Mouse (Mus musculus) embryo, embryonic 9.5 days (tissue): Measurements from ENCODE around the gene Castor2.

ENCODE experiments used
- DNase-seq: peaks from one replicate; pipeline ENCODE4 v3.0.0-alpha.2; 2017; ENCODE audit errors: extremely low spot score

Castor2 gene

DNA sequence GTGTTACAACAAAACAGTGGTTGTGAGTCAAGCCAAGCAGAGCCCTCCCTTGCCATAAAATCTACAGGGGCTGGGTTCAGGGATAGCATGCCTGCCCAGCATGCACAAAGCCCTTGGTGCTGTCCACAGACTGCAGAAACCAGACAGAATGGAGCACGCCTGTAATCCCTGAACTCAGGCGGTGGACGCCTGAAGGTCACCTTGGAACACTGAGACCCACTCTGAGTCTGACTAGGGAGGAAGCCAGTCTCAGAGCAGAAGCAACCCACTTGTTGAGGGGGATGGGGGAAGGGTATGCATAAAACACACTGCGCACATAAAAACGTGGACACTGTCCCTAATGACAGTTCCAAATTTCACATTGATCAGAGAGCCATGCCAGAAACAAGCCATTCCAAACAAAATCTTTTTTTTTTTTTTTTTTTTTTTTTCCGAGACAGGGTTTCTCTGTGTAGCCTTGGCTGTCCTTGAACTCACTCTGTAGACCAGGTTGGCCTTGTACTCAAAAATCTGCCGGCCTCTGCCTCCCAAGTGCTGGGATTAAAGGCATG, 56.5 kb downstream of the Castor2 start:
- DNase-seq = no peak

DNA sequence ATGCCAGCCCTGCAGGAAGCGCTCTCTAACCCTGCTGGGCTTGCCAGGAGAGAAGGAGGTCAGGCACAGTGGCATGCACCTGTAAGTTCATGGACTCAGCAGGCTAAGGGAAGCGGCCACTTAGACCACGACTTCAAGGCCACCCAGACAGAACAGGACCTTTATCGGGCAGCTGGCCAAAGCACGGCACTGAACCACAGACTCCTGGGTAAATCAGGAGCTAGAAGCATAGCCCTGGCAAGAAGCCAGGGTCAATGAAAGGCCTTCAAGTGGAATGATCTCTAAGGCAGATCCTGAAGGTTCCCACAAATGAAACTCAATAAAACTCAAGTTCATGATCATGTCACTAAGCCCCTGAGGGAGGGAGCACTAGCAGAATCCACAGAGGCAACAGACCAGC, 65.2 kb downstream of the Castor2 start:
- no peak for DNase-seq

DNA sequence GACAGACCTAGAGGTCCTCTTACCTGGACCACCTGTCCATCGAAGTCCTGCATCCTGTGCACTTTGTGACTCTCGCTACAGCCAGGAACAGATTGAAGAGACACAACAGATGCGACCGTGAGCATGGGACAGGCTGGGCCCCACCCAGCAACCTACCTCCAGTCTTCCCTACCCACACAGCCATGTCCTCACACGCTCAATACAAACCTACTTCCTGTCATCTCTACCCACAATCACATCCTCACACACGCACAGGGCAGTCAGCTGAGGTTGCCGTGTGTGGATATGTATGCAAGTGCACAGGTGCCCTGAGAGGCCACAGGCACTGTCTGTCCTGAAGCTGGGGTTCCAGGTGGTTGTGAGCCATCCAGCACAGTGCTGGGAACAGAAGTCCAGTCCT, 67.1 kb downstream of the Castor2 start:
- DNase-seq = no peak

DNA sequence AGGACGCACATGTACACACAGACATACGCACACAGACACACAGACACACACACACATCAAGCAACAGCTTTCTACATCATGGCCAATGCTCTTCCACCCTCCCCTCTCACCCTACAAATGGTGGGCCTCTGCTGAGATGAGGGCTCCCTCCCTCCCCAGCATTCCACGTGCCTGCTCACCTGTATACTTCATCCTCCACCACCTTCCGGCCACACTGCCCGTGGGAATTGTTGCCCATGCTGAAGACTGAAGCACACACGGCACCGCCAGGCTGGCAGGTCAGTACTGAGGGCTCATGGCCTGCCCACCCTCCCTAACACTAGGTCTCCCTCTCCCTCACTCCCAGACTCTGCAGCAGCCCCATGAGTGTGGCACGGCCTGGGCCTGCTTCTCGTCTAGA, 68.5 kb downstream of the Castor2 start:
- DNase-seq = no peak

DNA sequence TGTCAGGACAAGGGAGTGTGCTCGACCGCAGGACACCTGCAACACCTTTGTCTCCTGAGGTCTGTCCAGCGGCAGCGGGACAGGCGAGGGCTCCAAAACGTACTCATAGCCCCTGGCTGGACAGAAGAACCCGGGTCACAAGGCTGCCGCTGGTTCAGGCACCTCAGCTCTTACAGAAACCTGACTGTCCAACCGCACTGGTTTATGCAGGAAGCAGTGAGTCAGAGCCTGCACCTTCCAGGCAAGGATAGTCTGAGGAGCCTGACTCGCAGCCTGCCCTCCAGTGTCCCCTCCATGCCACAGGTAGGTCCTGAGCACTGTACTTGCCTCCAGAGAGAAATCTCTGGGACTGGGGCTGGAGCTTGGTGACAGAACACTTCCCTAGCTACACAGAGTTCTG, 69.7 kb downstream of the Castor2 start:
- no peak for DNase-seq

DNA sequence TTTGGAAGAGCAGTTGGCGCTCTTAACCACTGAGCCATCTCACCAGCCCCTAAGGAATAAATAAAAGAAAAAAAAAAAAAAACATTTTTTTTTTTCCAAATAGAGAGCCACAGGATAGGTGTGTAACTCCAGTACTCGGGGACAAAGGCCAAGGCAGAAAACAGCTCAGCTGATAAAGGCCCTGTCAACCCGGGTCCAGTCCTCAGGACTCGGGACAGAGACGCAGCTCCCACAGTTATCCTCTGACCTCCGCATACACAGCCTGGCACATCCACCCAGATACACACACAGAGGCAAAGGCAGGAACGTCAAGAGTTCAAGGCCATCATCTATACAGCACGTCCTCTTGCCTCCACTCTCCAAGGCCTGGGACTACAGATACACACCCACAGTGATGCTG, 70.7 kb downstream of the Castor2 start:
- no peak for DNase-seq

DNA sequence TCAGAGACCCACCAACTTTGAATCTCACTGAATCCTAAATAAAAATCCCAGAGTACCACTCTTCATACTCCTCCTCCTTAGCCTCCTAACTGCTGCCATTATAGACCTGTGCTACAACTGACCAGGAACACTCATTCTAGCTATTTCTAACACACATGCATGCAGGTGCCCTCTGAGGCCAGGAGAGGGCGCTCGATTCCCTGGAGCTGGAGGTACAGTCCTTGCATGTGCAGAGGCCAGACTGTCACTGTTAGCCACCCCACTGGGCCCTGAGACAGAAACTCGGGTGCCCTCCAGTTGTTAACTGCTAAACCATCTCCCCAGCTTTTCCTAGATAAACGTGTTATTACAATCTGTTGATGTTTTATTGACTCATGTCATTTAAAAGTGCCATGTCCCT, 73.7 kb downstream of the Castor2 start:
- peak; percentile 44 for DNase-seq

DNA sequence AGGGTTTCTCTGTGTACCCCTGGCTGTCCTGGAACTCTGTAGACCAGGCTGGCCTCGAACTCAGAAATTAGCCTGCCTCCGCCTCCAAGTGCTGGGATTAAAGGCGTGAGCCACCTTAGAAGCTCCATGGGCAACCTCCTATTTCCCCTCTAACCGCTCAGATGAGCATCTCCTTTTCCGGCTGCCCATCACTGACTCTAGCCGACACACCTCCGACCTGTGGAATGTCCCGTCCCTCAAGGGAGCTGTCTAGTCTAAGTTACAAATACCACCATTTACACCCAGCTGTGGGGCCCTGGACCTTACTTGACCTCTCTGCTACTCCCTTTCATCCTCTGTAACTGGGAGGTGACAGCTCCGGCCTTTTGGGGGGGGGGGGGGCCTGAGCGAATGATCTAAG, 76.2 kb downstream of the Castor2 start:
- DNase-seq = peak; percentile 69

DNA sequence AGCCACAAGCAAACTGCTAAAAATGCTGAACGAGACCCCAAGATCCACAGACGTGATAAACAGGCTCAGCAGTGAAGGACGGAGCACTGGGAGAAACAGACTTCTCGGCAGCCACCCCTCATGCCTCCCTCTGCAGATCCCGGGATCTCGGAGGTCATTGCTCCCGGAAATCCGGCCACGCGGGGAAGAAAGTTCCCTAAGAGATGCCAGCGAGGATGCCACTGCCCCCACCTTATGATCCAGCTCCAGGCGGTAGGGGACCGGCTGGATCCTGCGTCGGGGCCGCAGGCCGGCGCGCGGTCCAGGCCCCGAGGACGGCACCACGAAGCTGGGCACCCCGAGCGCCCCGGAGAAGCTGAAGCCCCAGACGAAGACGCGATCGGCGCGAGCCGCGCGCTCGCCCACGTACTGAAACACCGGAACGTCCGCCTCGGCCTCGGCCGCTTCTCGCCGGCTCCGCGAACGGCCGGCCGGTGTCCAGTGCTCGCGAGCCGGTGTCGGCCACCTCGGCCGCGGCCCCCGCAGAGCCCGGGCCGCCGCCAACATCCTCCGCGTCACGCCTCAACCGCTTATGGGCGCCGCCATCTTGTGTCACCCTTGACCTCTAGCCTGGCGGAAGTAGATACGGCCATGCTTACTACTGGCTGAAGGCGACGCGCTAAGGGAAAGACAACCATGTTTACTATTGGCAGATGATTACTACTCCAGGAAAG, 76.8 kb downstream of the Castor2 start, which contains the start of gene Rcc1l:
TSS of gene Rcc1l (minus strand) at position 606 of the 713 bp plus-strand sequence.
- DNase-seq = peak; percentile 80

DNA sequence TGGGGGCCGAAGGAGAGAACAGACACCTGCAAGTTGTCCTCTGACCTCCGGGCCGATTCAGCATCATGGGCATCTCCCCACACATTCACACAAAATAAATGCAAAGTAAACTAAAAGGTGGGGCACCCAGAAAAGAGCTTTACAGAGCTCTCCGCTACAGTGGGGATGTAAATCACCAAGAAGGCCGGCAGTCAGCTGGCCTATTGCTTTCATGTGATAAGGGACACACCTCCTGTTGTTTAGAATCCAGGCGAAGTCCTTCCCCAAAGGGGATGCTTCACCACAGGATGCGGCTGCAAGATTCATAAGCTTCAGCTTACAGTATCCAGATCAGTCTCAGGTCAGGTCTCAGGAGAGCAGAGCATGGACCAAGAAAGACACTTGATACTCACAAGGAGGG, 79.0 kb downstream of the Castor2 start:
- DNase-seq = no peak

DNA sequence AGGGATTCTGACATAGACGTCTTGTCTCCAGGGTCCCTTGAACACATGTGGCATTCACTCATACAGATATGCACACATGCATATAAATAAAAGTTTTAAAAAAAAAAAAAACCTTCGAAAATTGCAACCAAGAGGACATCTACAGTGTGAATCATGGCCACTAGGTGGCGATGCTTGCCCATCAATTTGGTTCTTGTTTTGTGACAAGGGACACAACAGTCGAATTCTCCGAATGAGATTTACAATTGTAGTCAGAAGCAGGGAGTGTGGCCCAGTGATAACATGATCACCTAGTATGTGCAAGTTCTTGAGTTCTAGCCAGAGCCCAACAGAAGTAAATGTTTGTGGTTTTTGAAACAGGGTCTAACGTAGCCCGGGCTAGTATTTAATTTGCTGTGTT, 80.4 kb downstream of the Castor2 start:
- DNase-seq = peak; percentile 76

DNA sequence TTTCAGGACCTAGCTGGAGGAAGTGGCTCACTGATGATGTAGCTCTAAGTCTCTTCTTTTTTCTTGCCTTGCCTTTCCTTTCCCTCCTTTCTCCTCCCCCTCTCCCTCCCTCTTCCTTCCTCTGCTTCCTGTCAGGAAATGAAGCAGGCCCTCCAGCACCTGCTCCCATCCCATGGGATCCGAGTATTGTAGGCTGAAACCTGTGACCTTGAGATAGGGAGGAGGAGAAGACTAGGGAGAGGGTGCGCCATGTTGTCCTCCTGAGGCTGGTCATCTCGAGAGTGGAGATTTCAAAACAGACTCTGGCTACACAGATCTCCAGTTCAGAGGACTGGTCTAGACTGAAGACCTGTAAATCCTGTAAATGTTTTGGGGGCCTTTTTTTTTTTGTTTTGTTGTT, 82.7 kb downstream of the Castor2 start:
- no peak for DNase-seq

DNA sequence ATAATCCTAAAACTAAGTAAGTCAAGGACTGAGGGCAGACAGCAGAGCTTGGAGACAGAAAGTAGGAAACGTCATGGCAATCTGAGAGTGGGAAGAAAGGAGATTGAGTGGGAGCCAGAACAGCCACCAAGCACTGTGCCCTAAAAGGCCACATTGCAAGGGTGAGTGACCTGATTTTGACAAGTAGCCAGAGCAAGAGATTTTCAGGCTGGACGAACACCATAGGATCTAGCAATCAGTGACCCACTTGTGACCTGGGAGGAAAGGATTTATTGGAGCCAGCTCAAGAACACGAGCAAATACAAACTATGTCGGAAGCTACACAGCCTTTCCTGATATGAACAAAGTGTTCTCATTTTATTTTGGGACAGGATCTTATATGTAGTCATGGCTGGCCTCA, 83.2 kb downstream of the Castor2 start:
- DNase-seq = no peak

DNA sequence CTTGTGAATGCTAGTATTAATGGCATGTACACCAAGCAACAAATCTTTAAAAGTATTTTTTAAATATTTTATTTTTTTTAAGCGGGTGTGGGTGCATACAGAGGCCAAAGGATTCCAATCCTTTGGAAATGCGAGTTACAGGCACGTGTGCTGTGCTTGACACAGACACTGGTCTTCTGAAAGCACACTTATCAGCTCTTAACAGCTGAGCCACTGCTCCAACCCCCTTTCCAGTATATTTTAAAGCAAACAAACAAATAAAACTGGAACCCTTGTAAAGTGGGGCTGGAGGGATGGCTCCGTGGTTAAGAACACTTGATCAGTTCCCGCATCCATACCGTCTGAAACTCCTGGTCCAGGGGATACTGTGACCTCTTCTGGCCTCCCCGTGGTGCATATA, 83.7 kb downstream of the Castor2 start:
- no peak for DNase-seq

DNA sequence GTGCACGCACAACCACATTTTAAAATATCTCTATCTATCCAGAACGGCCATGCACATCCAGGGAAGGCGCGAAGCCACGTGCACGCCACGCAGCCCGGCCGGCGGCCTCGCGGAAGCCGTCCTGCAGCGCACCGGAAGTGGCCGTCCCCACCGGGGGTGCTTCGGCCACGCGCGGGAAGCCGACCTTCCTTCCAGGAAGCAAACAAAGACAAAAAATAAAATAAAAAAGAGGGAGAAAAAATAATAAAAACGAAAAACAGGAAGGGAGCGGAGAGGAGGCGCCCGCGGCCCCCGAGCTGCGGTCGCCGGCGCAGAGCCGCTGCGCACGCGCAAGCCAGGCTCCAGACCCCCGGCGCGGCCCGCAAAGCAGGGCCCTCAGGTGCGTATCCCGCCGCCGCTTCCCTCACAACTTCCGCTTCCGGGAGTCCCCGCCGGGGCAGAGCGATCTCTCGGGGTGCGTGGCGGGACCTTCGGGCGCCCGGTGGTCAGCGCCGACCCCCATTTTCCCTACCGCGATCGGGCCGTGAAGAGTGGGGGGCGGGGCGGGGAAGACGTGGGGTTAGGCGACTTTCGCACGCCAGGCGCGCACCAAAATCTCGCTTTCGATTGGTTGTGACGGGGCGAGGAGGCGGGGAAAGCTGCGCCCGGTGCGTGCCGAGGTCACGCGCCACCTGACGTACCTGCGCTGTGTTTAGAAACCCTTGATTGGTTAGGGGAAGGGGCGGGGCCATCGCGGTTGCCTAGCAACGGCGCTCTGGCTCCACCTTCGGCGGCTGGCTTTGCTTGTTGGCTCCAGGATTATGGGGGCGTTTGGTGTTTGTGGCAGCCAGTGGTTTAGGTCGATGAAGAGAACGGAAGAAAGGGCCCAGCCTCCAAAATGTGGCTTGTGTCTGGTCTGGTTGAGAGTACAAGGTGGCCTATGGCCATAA, 84.6 kb downstream of the Castor2 start, which contains the start of gene Gtf2ird2:
TSS of gene Gtf2ird2 (plus strand) at position 140 of the 929 bp plus-strand sequence.
- DNase-seq = peak; percentile 98

DNA sequence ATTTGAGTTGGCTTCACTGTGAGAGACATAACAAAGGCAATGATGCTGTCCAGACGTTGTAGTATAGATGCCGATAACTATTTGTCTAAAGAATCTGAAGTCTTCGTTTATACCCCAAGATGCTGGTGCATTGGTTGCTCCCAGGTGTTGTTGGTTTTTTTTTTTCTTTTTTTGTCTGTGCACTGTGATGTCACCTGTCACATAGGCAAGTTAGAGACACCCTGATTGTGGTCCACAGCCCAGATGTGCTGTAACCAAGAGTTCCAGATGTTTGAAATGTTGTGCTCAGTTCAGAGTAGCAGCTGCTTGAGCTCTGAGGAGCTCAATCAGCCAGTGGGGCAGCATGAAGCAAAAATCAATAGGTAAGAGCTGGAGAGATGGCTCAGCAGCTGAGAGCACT, 86.5 kb downstream of the Castor2 start:
- DNase-seq = no peak

DNA sequence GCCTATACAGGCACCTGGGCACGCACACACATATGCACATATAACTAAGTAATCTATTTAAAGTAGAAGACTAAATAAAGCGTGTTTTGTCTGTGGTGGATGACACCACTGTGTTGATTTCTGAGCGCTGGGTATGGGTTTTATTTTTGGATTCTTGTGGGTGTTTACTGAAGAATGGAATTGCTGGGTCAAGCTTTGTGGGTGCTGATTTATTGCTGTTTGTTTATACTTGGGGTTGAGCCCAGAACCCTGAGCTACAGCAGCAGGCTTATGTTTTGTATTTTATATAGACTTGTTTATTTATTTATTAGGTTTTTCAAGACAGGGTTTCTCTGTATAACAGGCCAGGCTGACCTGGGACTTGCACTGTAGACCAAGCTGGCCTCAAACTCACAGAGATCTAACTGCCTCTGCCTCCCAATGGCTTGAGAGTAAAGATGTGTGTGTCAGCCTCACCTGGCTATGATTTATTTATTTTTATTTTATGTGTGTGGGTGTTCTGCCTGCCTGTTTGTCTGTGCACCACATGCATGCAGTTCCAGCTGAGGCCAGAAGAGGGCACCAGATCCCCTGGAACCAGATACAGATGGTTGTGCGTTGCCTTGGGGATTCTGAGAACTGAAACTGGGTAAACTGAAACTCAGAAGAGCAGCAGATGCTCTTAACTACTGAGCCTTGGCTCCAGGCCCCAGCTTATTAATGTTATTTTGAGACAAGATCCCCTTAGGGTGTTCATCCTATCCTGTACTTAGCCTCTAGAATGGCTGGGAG, 87.6 kb downstream of the Castor2 start:
- DNase-seq = peak; percentile 73

DNA sequence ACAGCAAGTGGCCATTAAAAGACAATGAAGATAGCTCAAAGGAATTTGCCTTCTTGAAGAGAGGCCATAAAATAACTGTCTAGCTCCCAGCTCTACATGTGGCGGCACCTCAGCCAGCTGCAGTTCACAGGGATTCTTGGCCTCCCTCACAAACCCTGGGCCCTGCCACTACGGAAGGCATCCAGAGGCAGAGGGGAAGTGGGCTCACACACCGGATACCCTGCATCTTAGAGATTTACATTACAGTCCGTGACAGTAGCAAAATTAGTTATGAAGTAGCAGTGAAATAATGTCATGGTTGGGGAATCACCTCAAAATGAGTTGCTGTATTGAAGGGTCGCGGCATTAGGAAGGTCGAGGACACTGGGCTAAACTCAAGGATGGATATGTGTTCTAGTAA, 89.1 kb downstream of the Castor2 start:
- no peak for DNase-seq

DNA sequence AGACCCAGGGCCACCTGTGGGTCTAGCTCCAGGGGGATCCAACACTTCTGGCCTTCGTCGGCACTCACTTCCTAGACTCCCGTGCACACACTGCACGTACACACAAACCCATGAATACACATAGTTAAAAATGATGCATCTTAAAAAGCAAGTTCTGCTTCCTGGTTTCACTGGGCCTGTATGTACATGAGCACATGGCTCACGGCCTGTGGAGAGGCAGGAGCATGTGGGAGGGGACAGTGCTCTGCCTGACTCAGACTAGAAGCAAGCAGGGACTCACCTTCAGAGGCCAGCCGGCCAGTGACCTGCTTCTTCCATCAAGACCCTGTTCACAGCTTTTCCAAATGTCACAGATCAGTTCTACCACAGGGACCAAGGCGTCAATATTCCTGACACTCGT, 94.2 kb downstream of the Castor2 start:
- DNase-seq = no peak
